Mouse (Mus musculus): ENCODE measurements around the gene Dscam. TPM values are rescaled to one million over a fixed set of nuclear protein-coding genes. Genes with fewer than 3 reads are reported as not detected.

Dscam gene
- polyA plus RNA-seq, 1 experiment from 2014 or later = 0.13 TPM

- H3K4me1 ChIP-seq = peaks cover 4% of the 10 kb centered on the region; the same call in 1 of the 2 replicates
- peaks cover 15% of the 10 kb centered on the region for H3K27me3 ChIP-seq
- ATAC-seq (ENCODE audit: low FRiP score, low read depth) = no peak
- no peak overlapping the region for H3K4me2 ChIP-seq (replicated peaks)
- H3K36me3 ChIP-seq = no peaks in the 10 kb centered on the region
- 74% methylated on average over 5 of the region's 5 CpGs for WGBS
- H3K9ac ChIP-seq = no peak overlapping the region
- H3K9me3 ChIP-seq = no peaks in the 10 kb centered on the region
- H3K27ac ChIP-seq = no peak overlapping the region
- no peak overlapping the region for H3K4me3 ChIP-seq
These were observed 449.9 kb downstream of the Dscam start for GRCm38 (mm10) chr16:96720666-96721065.

- no peaks in the 10 kb centered on the region for H3K9me3 ChIP-seq
- 6% methylated on average over 2 of the region's 2 CpGs for WGBS
- no peak for ATAC-seq (ENCODE audit: low FRiP score, low read depth)
These were observed 452.3 kb downstream of the Dscam start for GRCm38 (mm10) chr16:96718221-96718620.

GRCm38 (mm10) chr16:96716633-96717032, 453.9 kb downstream of the Dscam start:
- H3K27ac ChIP-seq = no peak overlapping the region
- peaks cover 7% of the 10 kb centered on the region; the same call in 1 of the 2 replicates for H3K27me3 ChIP-seq
- WGBS = 94% methylated on average over 2 of the region's 2 CpGs
- H3K4me1 ChIP-seq = no peaks in the 10 kb centered on the region
- no peak overlapping the region for H3K4me2 ChIP-seq (replicated peaks)
- H3K9me3 ChIP-seq = no peaks in the 10 kb centered on the region
- no peak for ATAC-seq (ENCODE audit: low FRiP score, low read depth)
- no peak overlapping the region for H3K9ac ChIP-seq
- no peak overlapping the region for H3K4me3 ChIP-seq
- no peaks in the 10 kb centered on the region for H3K36me3 ChIP-seq

More at GRCm38 (mm10) chr16:96718221-96718620, 452.3 kb downstream of the Dscam start:
- peaks cover 12% of the 10 kb centered on the region; the same call in 1 of the 2 replicates for H3K27me3 ChIP-seq
- H3K4me1 ChIP-seq = no peaks in the 10 kb centered on the region
- no peak overlapping the region for H3K4me3 ChIP-seq
- H3K27ac ChIP-seq = no peak overlapping the region
- H3K36me3 ChIP-seq = no peaks in the 10 kb centered on the region
- no peak overlapping the region for H3K9ac ChIP-seq
- H3K4me2 ChIP-seq (replicated peaks) = no peak overlapping the region

GRCm38 (mm10) chr16:96711935-96712334, 458.6 kb downstream of the Dscam start:
- H3K4me2 ChIP-seq (replicated peaks) = no peak overlapping the region
- no peaks in the 10 kb centered on the region for H3K9me3 ChIP-seq
- H3K27me3 ChIP-seq = no peaks in the 10 kb centered on the region
- no peak overlapping the region for H3K27ac ChIP-seq
- H3K36me3 ChIP-seq = no peaks in the 10 kb centered on the region
- 40% methylated on average over 4 of the region's 4 CpGs for WGBS
- no peak for ATAC-seq (ENCODE audit: low FRiP score, low read depth)
- H3K4me1 ChIP-seq = no peaks in the 10 kb centered on the region
- H3K9ac ChIP-seq = no peak overlapping the region
- no peak overlapping the region for H3K4me3 ChIP-seq

GRCm38 (mm10) chr16:96700551-96700950, 470.0 kb downstream of the Dscam start:
- Histone ChIP-seq H3K4me2 (replicated peaks) (no peak overlapping the region), H3K27ac (no peak overlapping the region), H3K4me1 (no peaks in the 10 kb centered on the region), H3K4me3 (no peak overlapping the region), H3K9ac (no peak overlapping the region), H3K9me3 (no peaks in the 10 kb centered on the region), H3K27me3 (no peaks in the 10 kb centered on the region), H3K36me3 (no peaks in the 10 kb centered on the region)
- ATAC-seq (ENCODE audit: low FRiP score, low read depth) = no peak
- WGBS = 75% methylated on average over 3 of the region's 3 CpGs

- H3K4me2 ChIP-seq (replicated peaks) = no peak overlapping the region
- H3K9ac ChIP-seq = no peak overlapping the region
- H3K4me1 ChIP-seq = no peaks in the 10 kb centered on the region
- H3K27me3 ChIP-seq = no peaks in the 10 kb centered on the region
- no peak overlapping the region for H3K27ac ChIP-seq
- ATAC-seq (ENCODE audit: low FRiP score, low read depth) = no peak
- H3K9me3 ChIP-seq = no peaks in the 10 kb centered on the region
- 87% methylated on average over 4 of the region's 4 CpGs for WGBS
- no peak overlapping the region for H3K4me3 ChIP-seq
- no peaks in the 10 kb centered on the region for H3K36me3 ChIP-seq
These were observed 474.7 kb downstream of the Dscam start for GRCm38 (mm10) chr16:96695882-96696281.

GRCm38 (mm10) chr16:96691576-96691975, 479.0 kb downstream of the Dscam start:
- Histone ChIP-seq H3K27ac (no peak overlapping the region), H3K4me2 (replicated peaks) (no peak overlapping the region), H3K36me3 (no peaks in the 10 kb centered on the region), H3K9me3 (no peaks in the 10 kb centered on the region), H3K4me3 (no peak overlapping the region), H3K4me1 (no peaks in the 10 kb centered on the region), H3K27me3 (no peaks in the 10 kb centered on the region), H3K9ac (no peak overlapping the region)
- WGBS = 90% methylated on average over 6 of the region's 6 CpGs
- no peak for ATAC-seq (ENCODE audit: low FRiP score, low read depth)

GRCm38 (mm10) chr16:96690052-96690451, 480.5 kb downstream of the Dscam start:
- 13% methylated on average over 2 of the region's 2 CpGs for WGBS
- no peak overlapping the region for H3K4me3 ChIP-seq
- no peak overlapping the region for H3K4me2 ChIP-seq (replicated peaks)
- no peaks in the 10 kb centered on the region for H3K36me3 ChIP-seq
- H3K9me3 ChIP-seq = no peaks in the 10 kb centered on the region
- no peak overlapping the region for H3K9ac ChIP-seq
- H3K27me3 ChIP-seq = no peaks in the 10 kb centered on the region
- H3K4me1 ChIP-seq = no peaks in the 10 kb centered on the region
- no peak overlapping the region for H3K27ac ChIP-seq
- no peak for ATAC-seq (ENCODE audit: low FRiP score, low read depth)

- Histone ChIP-seq H3K27me3 (no peaks in the 10 kb centered on the region), H3K4me3 (no peak overlapping the region), H3K4me1 (no peaks in the 10 kb centered on the region), H3K9ac (no peak overlapping the region), H3K9me3 (no peaks in the 10 kb centered on the region), H3K4me2 (replicated peaks) (no peak overlapping the region), H3K27ac (no peak overlapping the region), H3K36me3 (no peaks in the 10 kb centered on the region)
- no peak for ATAC-seq (ENCODE audit: low FRiP score, low read depth)
- WGBS = 30% methylated on average over 1 of the region's 1 CpGs
These were observed 481.1 kb downstream of the Dscam start for GRCm38 (mm10) chr16:96689419-96689818.

- Histone ChIP-seq H3K9ac (no peak overlapping the region), H3K4me3 (no peak overlapping the region), H3K36me3 (no peaks in the 10 kb centered on the region), H3K4me2 (replicated peaks) (no peak overlapping the region), H3K9me3 (no peaks in the 10 kb centered on the region), H3K27me3 (no peaks in the 10 kb centered on the region), H3K27ac (no peak overlapping the region), H3K4me1 (no peaks in the 10 kb centered on the region)
- ATAC-seq (ENCODE audit: low FRiP score, low read depth) = no peak
- 91% methylated on average over 14 of the region's 14 CpGs for WGBS
These were observed 485.5 kb downstream of the Dscam start for GRCm38 (mm10) chr16:96685065-96685464.

GRCm38 (mm10) chr16:96684581-96684980, 486.0 kb downstream of the Dscam start:
- Histone ChIP-seq H3K4me2 (replicated peaks) (no peak overlapping the region), H3K9ac (no peak overlapping the region), H3K4me1 (no peaks in the 10 kb centered on the region), H3K27ac (no peak overlapping the region), H3K36me3 (no peaks in the 10 kb centered on the region), H3K9me3 (no peaks in the 10 kb centered on the region), H3K4me3 (no peak overlapping the region), H3K27me3 (no peaks in the 10 kb centered on the region)
- WGBS = 19% methylated on average over 4 of the region's 4 CpGs
- ATAC-seq (ENCODE audit: low FRiP score, low read depth) = no peak

GRCm38 (mm10) chr16:96682289-96682972, 488.1 kb downstream of the Dscam start:
- H3K4me1 ChIP-seq = peaks cover 6% of the 10 kb centered on the region; the same call in 1 of the 2 replicates
- H3K4me2 ChIP-seq (replicated peaks) = no peak overlapping the region
- no peaks in the 10 kb centered on the region for H3K27me3 ChIP-seq
- H3K9ac ChIP-seq = no peak overlapping the region
- no peaks in the 10 kb centered on the region for H3K9me3 ChIP-seq
- no peaks in the 10 kb centered on the region for H3K36me3 ChIP-seq
- 77% methylated on average over 5 of the region's 5 CpGs for WGBS
- no peak overlapping the region for H3K4me3 ChIP-seq
- ATAC-seq (ENCODE audit: low FRiP score, low read depth) = no peak
- no peak overlapping the region for H3K27ac ChIP-seq

GRCm38 (mm10) chr16:96679981-96680380, 490.6 kb downstream of the Dscam start:
- no peak overlapping the region for H3K27ac ChIP-seq
- no peak overlapping the region for H3K4me2 ChIP-seq (replicated peaks)
- H3K9me3 ChIP-seq = no peaks in the 10 kb centered on the region
- H3K9ac ChIP-seq = no peak overlapping the region
- WGBS = 83% methylated on average over 8 of the region's 8 CpGs
- peaks cover 11% of the 10 kb centered on the region; the same call in 1 of the 2 replicates for H3K4me1 ChIP-seq
- no peaks in the 10 kb centered on the region for H3K27me3 ChIP-seq
- no peak overlapping the region for H3K4me3 ChIP-seq
- ATAC-seq (ENCODE audit: low FRiP score, low read depth) = no peak
- H3K36me3 ChIP-seq = no peaks in the 10 kb centered on the region
